ENCODE assay signal across 16 mouse cellular contexts in genomic region chr9:61253761-61254160, GRCm38 (mm10).
"Had no signal": no experiment of that assay in that cellular context is flagged by ENCODE, and none has a peak within 500 bp of the region (broad histone marks: within the 10 kb centered on the region; RNA-seq: fewer than 3 reads in every experiment).

No protein-coding gene starts in this region.

- H3K4me3 ChIP-seq: neural tube, embryonic 13.5 days; neural tube, embryonic 15.5 days; stomach, embryonic 15.5 days had no signal

- H3K36me3 ChIP-seq: neural tube, embryonic 13.5 days; neural tube, embryonic 15.5 days; stomach, embryonic 15.5 days had no signal

- H3K9ac ChIP-seq: neural tube, embryonic 13.5 days; neural tube, embryonic 15.5 days; stomach, embryonic 15.5 days had no signal

- DNase-seq: retina, postnatal 1 day; right cerebral cortex, adult 18-20 months; right cerebral cortex, postnatal 14 days; right cerebral cortex, postnatal 25 days; right cerebral cortex, postnatal 4 days; spleen, adult 18-20 months; thymus, adult 18-20 months; thymus, adult 2 months; thymus, postnatal 14 days; thymus, postnatal 25 days; thymus, postnatal 36 days; thymus, postnatal 4 days had no signal

- H3K4me2 ChIP-seq: neural tube, embryonic 13.5 days; neural tube, embryonic 15.5 days; stomach, embryonic 15.5 days had no signal

- H3K9me3 ChIP-seq: neural tube, embryonic 13.5 days; neural tube, embryonic 15.5 days; stomach, embryonic 15.5 days had no signal

- H3K27me3 ChIP-seq: neural tube, embryonic 15.5 days; stomach, embryonic 15.5 days had no signal

- H3K4me1 ChIP-seq: stomach, embryonic 15.5 days had no signal

- H3K27ac ChIP-seq: neural tube, embryonic 13.5 days; neural tube, embryonic 15.5 days; stomach, embryonic 15.5 days; stomach, postnatal 0 days had no signal
